Mouse (Mus musculus) ES-Bruce4 (cell line): Measurements from ENCODE around the gene Copz1. TPM values are rescaled to one million over a fixed set of nuclear protein-coding genes. Genes with fewer than 3 reads are reported as not detected.
"Not testable (repeated sequence)": the region's sequence is repeated elsewhere in the genome, so short reads cannot be mapped to it uniquely, and the experiment has no call there.

ENCODE experiments used
- H3K27ac ChIP-seq: 2 replicates; pipeline ENCODE4 v1.5.1; 2012; ENCODE audit warnings: low read length, inconsistent platforms; ENCODE audit not compliant: insufficient read depth
- H3K27me3 ChIP-seq: 2 replicates; pipeline ENCODE4 v1.6.1; 2012; ENCODE audit warnings: mild to moderate bottlenecking, low read length, inconsistent platforms; ENCODE audit not compliant: control insufficient read depth, poor library complexity, insufficient read depth, severe bottlenecking
- H3K36me3 ChIP-seq: 2 replicates; pipeline ENCODE4 v1.6.1; 2012; ENCODE audit warnings: inconsistent platforms, mild to moderate bottlenecking, low read length, moderate library complexity; ENCODE audit not compliant: control insufficient read depth, poor library complexity, insufficient read depth, severe bottlenecking
- H3K4me1 ChIP-seq: one replicate; pipeline ENCODE4 v1.8.1; 2011; ENCODE audit warnings: low read length; ENCODE audit not compliant: control insufficient read depth, insufficient read depth
- H3K4me3 ChIP-seq: 2 replicates; pipeline ENCODE4 v1.5.1; 2011; ENCODE audit warnings: low read depth, mild to moderate bottlenecking, low read length
- H3K9ac ChIP-seq: 2 replicates; pipeline ENCODE4 v1.6.1; 2012; ENCODE audit warnings: low read depth, mild to moderate bottlenecking, inconsistent platforms; ENCODE audit not compliant: poor library complexity, severe bottlenecking
- H3K9me3 ChIP-seq: replicated peaks from 2 replicates; pipeline ENCODE4 v1.6.1; 2012; ENCODE audit warnings: mild to moderate bottlenecking, low read length, inconsistent platforms; ENCODE audit not compliant: control insufficient read depth, poor library complexity, insufficient read depth, severe bottlenecking
- CTCF ChIP-seq: IDR thresholded peaks from one replicate; pipeline ENCODE4 v1.8.1; 2011; ENCODE audit warnings: low read depth, low read length
- EP300 ChIP-seq: IDR thresholded peaks from 2 replicates; pipeline ENCODE4 v1.6.1; 2011; ENCODE audit warnings: low read depth, low read length; ENCODE audit not compliant: insufficient read depth
- POLR2A ChIP-seq: IDR thresholded peaks from one replicate; pipeline ENCODE4 v1.8.1; 2011; ENCODE audit warnings: low read length; ENCODE audit not compliant: insufficient read depth
- polyA plus RNA-seq: library from polyadenylated mRNA; stranded (reverse); fragments of >200 nt; gene quantifications from 2 replicates; pipeline ENCODE4 v1.2.4, GENCODE M21; 2011; ENCODE audit warnings: low read depth; ENCODE audit not compliant: missing spikeins, insufficient read depth, insufficient read length

Gene Copz1
- polyA plus RNA-seq, 1 experiment = 140 TPM

GRCm38 (mm10) chr15:103257790-103258728, 14.5 kb upstream of the Copz1 start, which contains the start of gene Nfe2:
Nfe2 (minus strand) TSS chr15:103258403.
- Histone ChIP-seq H3K4me1 (no peaks in the 10 kb centered on the region), H3K4me3 (peak within 1 kb of the TSS; percentile 40), H3K9ac (peak within 1 kb of the TSS; percentile 61), H3K27ac (no peak within 1 kb of the TSS), H3K9me3 (no peaks in the 10 kb centered on the region), H3K36me3 (no peaks in the 10 kb centered on the region), H3K27me3 (no peaks in the 10 kb centered on the region)
- TF ChIP-seq CTCF (no peak), EP300 (no peak)

- Histone ChIP-seq H3K9me3 (no peaks in the 10 kb centered on the region), H3K27me3 (no peaks in the 10 kb centered on the region), H3K36me3 (no peaks in the 10 kb centered on the region), H3K4me3 (no peak overlapping the region), H3K27ac (no peak overlapping the region), H3K9ac (peak overlapping the region; percentile 61; the same call in 1 of the 2 replicates), H3K4me1 (no peaks in the 10 kb centered on the region)
- TF ChIP-seq EP300 (no peak), POLR2A (no peak), CTCF (no peak)
Measured at GRCm38 (mm10) chr15:103259162-103259561, 13.4 kb upstream of the Copz1 start.

GRCm38 (mm10) chr15:103259989-103260388, 12.5 kb upstream of the Copz1 start:
- H3K9ac ChIP-seq = no peak overlapping the region
- TF ChIP-seq EP300 (no peak), CTCF (no peak), POLR2A (no peak)
- no peak overlapping the region for H3K27ac ChIP-seq
- no peak overlapping the region for H3K4me3 ChIP-seq
- H3K36me3 ChIP-seq = no peaks in the 10 kb centered on the region
- no peaks in the 10 kb centered on the region for H3K27me3 ChIP-seq
- H3K4me1 ChIP-seq = no peaks in the 10 kb centered on the region
- no peaks in the 10 kb centered on the region for H3K9me3 ChIP-seq

GRCm38 (mm10) chr15:103264794-103265193, 7.7 kb upstream of the Copz1 start:
- no peak for TF ChIP-seq EP300
- no peak for TF ChIP-seq CTCF
- no peak for TF ChIP-seq POLR2A
- H3K9ac ChIP-seq = no peak overlapping the region
- no peaks in the 10 kb centered on the region for H3K27me3 ChIP-seq
- no peak overlapping the region for H3K27ac ChIP-seq
- no peaks in the 10 kb centered on the region for H3K9me3 ChIP-seq
- H3K4me3 ChIP-seq = no peak overlapping the region
- H3K36me3 ChIP-seq = no peaks in the 10 kb centered on the region
- H3K4me1 ChIP-seq = no peaks in the 10 kb centered on the region

- Histone ChIP-seq H3K9me3 (no peaks in the 10 kb centered on the region), H3K27ac (no peak overlapping the region), H3K4me1 (no peaks in the 10 kb centered on the region), H3K9ac (no peak overlapping the region), H3K4me3 (no peak overlapping the region), H3K27me3 (no peaks in the 10 kb centered on the region), H3K36me3 (no peaks in the 10 kb centered on the region)
- no peak for TF ChIP-seq EP300
- no peak for TF ChIP-seq POLR2A
- no peak for TF ChIP-seq CTCF
Measured at GRCm38 (mm10) chr15:103268903-103269302, 3.6 kb upstream of the Copz1 start.

- not testable (repeated sequence) for H3K27me3 ChIP-seq, H3K9ac ChIP-seq, H3K4me3 ChIP-seq, H3K9me3 ChIP-seq, H3K4me1 ChIP-seq, H3K36me3 ChIP-seq, H3K27ac ChIP-seq
Measured at GRCm38 (mm10) chr15:103275943-103276342, 3.4 kb downstream of the Copz1 start.
